Mouse (Mus musculus) limb, embryonic 14.5 days (tissue): ENCODE results near the gene Wdr11. TPM values are rescaled to one million over a fixed set of nuclear protein-coding genes. Genes with fewer than 3 reads are reported as not detected.

Source experiments
- ATAC-seq: fragments of 200-750 bp; cut with Nextera tagmentation; 2 replicates; pipeline ENCODE4 v1.8.0; 2017; ENCODE audit warnings: low read depth, moderate number of reproducible peaks, moderate TSS enrichment; ENCODE audit not compliant: low FRiP score
- DNase-seq: peaks from one replicate; pipeline ENCODE4 v3.0.0-alpha.2; 2015; ENCODE audit warnings: low spot score
- H3K27ac ChIP-seq: fragments of 300-500 bp; sonication (generic); replicated peaks from 2 replicates; pipeline ENCODE4 v1.5.1; 2014; ENCODE audit warnings: low read depth, mild to moderate bottlenecking, low read length, moderate library complexity, mixed read lengths
- H3K27me3 ChIP-seq: fragments of 300-500 bp; sonication (generic); 2 replicates; pipeline ENCODE4 v1.6.1; 2014; ENCODE audit warnings: low read length, mixed read lengths; ENCODE audit not compliant: control insufficient read depth, insufficient read depth
- H3K36me3 ChIP-seq: fragments of 300-500 bp; sonication (generic); 2 replicates; pipeline ENCODE4 v1.6.1; 2014; ENCODE audit warnings: mild to moderate bottlenecking, low read length, moderate library complexity, mixed read lengths; ENCODE audit not compliant: control insufficient read depth, insufficient read depth
- H3K4me1 ChIP-seq: fragments of 300-500 bp; sonication (generic); 2 replicates; pipeline ENCODE4 v1.6.1; 2014; ENCODE audit warnings: antibody characterized with exemption, low read length, mixed read lengths; ENCODE audit not compliant: control insufficient read depth, insufficient read depth
- H3K4me2 ChIP-seq: fragments of 300-500 bp; sonication (generic); replicated peaks from 2 replicates; pipeline ENCODE4 v1.6.1; 2014; ENCODE audit warnings: low read depth, mild to moderate bottlenecking, low read length, moderate library complexity; ENCODE audit not compliant: severe bottlenecking
- H3K4me3 ChIP-seq: fragments of 300-500 bp; sonication (generic); replicated peaks from 2 replicates; pipeline ENCODE4 v1.5.1; 2014; ENCODE audit warnings: low read length
- H3K9ac ChIP-seq: fragments of 300-500 bp; sonication (generic); 2 replicates; pipeline ENCODE4 v1.6.1; 2014; ENCODE audit warnings: mild to moderate bottlenecking, low read depth, low read length, moderate library complexity; ENCODE audit not compliant: severe bottlenecking
- H3K9me3 ChIP-seq: fragments of 300-500 bp; sonication (generic); 2 replicates; pipeline ENCODE4 v1.6.1; 2016; ENCODE audit warnings: low read length; ENCODE audit not compliant: control insufficient read depth
- POLR2A ChIP-seq: fragments of 200-500 bp; IDR thresholded peaks from 2 replicates; pipeline ENCODE4 v1.8.0; 2012; ENCODE audit warnings: inconsistent platforms, mild to moderate bottlenecking, moderate library complexity, borderline replicate concordance; ENCODE audit not compliant: insufficient read depth, insufficient read length; ENCODE audit errors: extremely low read depth
- WGBS: fragments of 180-500 bp; shearing (Covaris S2); extraction: QIAGEN DNeasy Blood & Tissue Kit; methylation state at CpG from one replicate; pipeline ENCODE4 v1.1.7; 2014; 5-methylcytosine and 5-hydroxymethylcytosine counted together
- polyA plus RNA-seq, 2 experiments: library from polyadenylated mRNA; depleted of rRNA in 1 of 2; stranded (reverse) in 1 of 2; unstranded in 1 of 2; fragments of >200 nt; fragmentation: Nextera tagmentation in 1 of 2; extraction: Ambion mirVana in 1 of 2; gene quantifications; 2 replicates each; pipeline versions ENCODE4 v1.2.1 to v1.2.3; 2012 to 2014

The Wdr11 gene
- polyA plus RNA-seq, 2 experiments, result 38.1 to 47.0 TPM

GRCm38 (mm10) chr7:129674558-129674957 lies 82.9 kb downstream of the Wdr11 start:
- no peak for TF ChIP-seq POLR2A
- no peak for DNase-seq
- H3K27me3 ChIP-seq, result no peaks in the 10 kb centered on the region
- H3K9me3 ChIP-seq, result no peaks in the 10 kb centered on the region
- no peak overlapping the region for H3K9ac ChIP-seq
- no peaks in the 10 kb centered on the region for H3K36me3 ChIP-seq
- no peak overlapping the region for H3K4me3 ChIP-seq
- WGBS, result 73% methylated on average over 4 of the region's 4 CpGs
- H3K4me1 ChIP-seq, result peaks cover 21% of the 10 kb centered on the region
- H3K27ac ChIP-seq, result no peak overlapping the region
- H3K4me2 ChIP-seq, result no peak overlapping the region
- no peak for ATAC-seq

- H3K27me3 ChIP-seq, result no peaks in the 10 kb centered on the region
- DNase-seq, result no peak
- no peak overlapping the region for H3K27ac ChIP-seq
- no peak overlapping the region for H3K4me3 ChIP-seq
- H3K36me3 ChIP-seq, result no peaks in the 10 kb centered on the region
- H3K9me3 ChIP-seq, result no peaks in the 10 kb centered on the region
- H3K9ac ChIP-seq, result no peak overlapping the region
- no peak for TF ChIP-seq POLR2A
- H3K4me1 ChIP-seq, result peaks cover 21% of the 10 kb centered on the region
- no peak overlapping the region for H3K4me2 ChIP-seq
- no peak for ATAC-seq
- 93% methylated on average over 6 of the region's 6 CpGs for WGBS
Observed at GRCm38 (mm10) chr7:129675852-129676251, 84.2 kb downstream of the Wdr11 start.

- Histone ChIP-seq H3K4me1 (peaks cover 17% of the 10 kb centered on the region), H3K4me2 (no peak overlapping the region), H3K36me3 (no peaks in the 10 kb centered on the region), H3K9ac (no peak overlapping the region), H3K27me3 (no peaks in the 10 kb centered on the region), H3K4me3 (no peak overlapping the region), H3K9me3 (no peaks in the 10 kb centered on the region), H3K27ac (no peak overlapping the region)
- no peak for TF ChIP-seq POLR2A
- DNase-seq (no peak), ATAC-seq (no peak)
- WGBS, result 51% methylated on average over 4 of the region's 4 CpGs
Observed at GRCm38 (mm10) chr7:129677141-129677540, 85.5 kb downstream of the Wdr11 start.

GRCm38 (mm10) chr7:129678431-129678830 lies 86.8 kb downstream of the Wdr11 start:
- Histone ChIP-seq H3K4me2 (no peak overlapping the region; the same call in 1 of the 2 replicates), H3K27me3 (no peaks in the 10 kb centered on the region), H3K36me3 (no peaks in the 10 kb centered on the region), H3K9me3 (no peaks in the 10 kb centered on the region), H3K9ac (no peak overlapping the region), H3K4me1 (peaks cover 17% of the 10 kb centered on the region), H3K27ac (peak overlapping the region; percentile 41), H3K4me3 (no peak overlapping the region)
- ATAC-seq, result no peak; the same call in 1 of the 2 replicates
- WGBS, result 11% methylated on average over 8 of the region's 8 CpGs
- no peak for DNase-seq
- TF ChIP-seq POLR2A, result no peak

GRCm38 (mm10) chr7:129678972-129679371 lies 87.3 kb downstream of the Wdr11 start:
- H3K27me3 ChIP-seq, result no peaks in the 10 kb centered on the region
- peak; percentile 70 for DNase-seq
- H3K4me2 ChIP-seq, result no peak overlapping the region; the same call in 1 of the 2 replicates
- no peak overlapping the region for H3K9ac ChIP-seq
- peaks cover 17% of the 10 kb centered on the region for H3K4me1 ChIP-seq
- no peak for TF ChIP-seq POLR2A
- no peaks in the 10 kb centered on the region for H3K9me3 ChIP-seq
- ATAC-seq, result peak; percentile 64
- WGBS, result 4% methylated on average over 8 of the region's 8 CpGs
- no peak overlapping the region for H3K4me3 ChIP-seq
- H3K27ac ChIP-seq, result peak overlapping the region; percentile 65; the same call in 1 of the 2 replicates
- no peaks in the 10 kb centered on the region for H3K36me3 ChIP-seq

GRCm38 (mm10) chr7:129680534-129681210 lies 89.0 kb downstream of the Wdr11 start:
- Histone ChIP-seq H3K36me3 (no peaks in the 10 kb centered on the region), H3K4me1 (peaks cover 20% of the 10 kb centered on the region), H3K4me3 (no peak overlapping the region), H3K9ac (no peak overlapping the region), H3K9me3 (no peaks in the 10 kb centered on the region), H3K4me2 (no peak overlapping the region), H3K27me3 (no peaks in the 10 kb centered on the region), H3K27ac (no peak overlapping the region)
- DNase-seq, result peak; percentile 62
- TF ChIP-seq POLR2A, result no peak
- ATAC-seq, result no peak
- WGBS, result 32% methylated on average over 10 of the region's 10 CpGs
